Mouse (Mus musculus): ENCODE data around the gene Gm44503.

Gene Gm44503

GRCm38 (mm10) chr9:72958521-72959450 is at the start of gene Gm44503, which contains the start of gene Dyx1c1:
Gene Gm44503, plus strand, starts transcription at chr9:72958852.
Gene Dyx1c1, plus strand, starts transcription at chr9:72958785.
- DNase-seq = peak; percentile 85

- DNase-seq = no peak
Observed at GRCm38 (mm10) chr9:72911381-72911780, 47.3 kb upstream of the Gm44503 start.

GRCm38 (mm10) chr9:72913551-72913950 is 45.1 kb upstream of the Gm44503 start:
- no peak for DNase-seq

- DNase-seq = no peak
Observed at GRCm38 (mm10) chr9:72915728-72916127, 42.9 kb upstream of the Gm44503 start.

GRCm38 (mm10) chr9:72923068-72923467 is 35.6 kb upstream of the Gm44503 start:
- DNase-seq = no peak

- DNase-seq = peak; percentile 40
Observed at GRCm38 (mm10) chr9:72925021-72925934, 33.4 kb upstream of the Gm44503 start, which contains the start of gene Pygo1. Gene Pygo1, plus strand, starts transcription at chr9:72925645.

- DNase-seq = no peak
Observed at GRCm38 (mm10) chr9:72925935-72926258, 32.8 kb upstream of the Gm44503 start.

GRCm38 (mm10) chr9:72931166-72931790 is 27.4 kb upstream of the Gm44503 start:
- DNase-seq = no peak

GRCm38 (mm10) chr9:72935309-72935708 is 23.3 kb upstream of the Gm44503 start:
- peak; percentile 41 for DNase-seq

GRCm38 (mm10) chr9:72936301-72936700 is 22.4 kb upstream of the Gm44503 start:
- DNase-seq = no peak

GRCm38 (mm10) chr9:72943424-72943823 is 15.2 kb upstream of the Gm44503 start:
- peak; percentile 50 for DNase-seq

GRCm38 (mm10) chr9:72944286-72944685 is 14.4 kb upstream of the Gm44503 start:
- DNase-seq = no peak

- DNase-seq = no peak
Observed at GRCm38 (mm10) chr9:72947010-72947409, 11.6 kb upstream of the Gm44503 start.

GRCm38 (mm10) chr9:72949572-72949971 is 9.1 kb upstream of the Gm44503 start:
- no peak for DNase-seq

- DNase-seq = peak; percentile 66
Observed at GRCm38 (mm10) chr9:72954746-72955145, 3.9 kb upstream of the Gm44503 start.

GRCm38 (mm10) chr9:72955546-72955945 is 3.1 kb upstream of the Gm44503 start:
- DNase-seq = peak; percentile 75

GRCm38 (mm10) chr9:72961346-72961745 is 2.7 kb downstream of the Gm44503 start:
- peak; percentile 28 for DNase-seq

- peak; percentile 77 for DNase-seq
Observed at GRCm38 (mm10) chr9:72961959-72962358, 3.3 kb downstream of the Gm44503 start.

GRCm38 (mm10) chr9:72968349-72969061 is 9.9 kb downstream of the Gm44503 start:
- peak; percentile 54 for DNase-seq

- DNase-seq = peak; percentile 58
Observed at GRCm38 (mm10) chr9:72969874-72970273, 11.2 kb downstream of the Gm44503 start.

GRCm38 (mm10) chr9:72972435-72972834 is 13.8 kb downstream of the Gm44503 start:
- no peak for DNase-seq

GRCm38 (mm10) chr9:72972984-72973383 is 14.3 kb downstream of the Gm44503 start:
- no peak for DNase-seq
